ENCODE assay signal across 8 mouse cellular contexts in the genomic region with DNA sequence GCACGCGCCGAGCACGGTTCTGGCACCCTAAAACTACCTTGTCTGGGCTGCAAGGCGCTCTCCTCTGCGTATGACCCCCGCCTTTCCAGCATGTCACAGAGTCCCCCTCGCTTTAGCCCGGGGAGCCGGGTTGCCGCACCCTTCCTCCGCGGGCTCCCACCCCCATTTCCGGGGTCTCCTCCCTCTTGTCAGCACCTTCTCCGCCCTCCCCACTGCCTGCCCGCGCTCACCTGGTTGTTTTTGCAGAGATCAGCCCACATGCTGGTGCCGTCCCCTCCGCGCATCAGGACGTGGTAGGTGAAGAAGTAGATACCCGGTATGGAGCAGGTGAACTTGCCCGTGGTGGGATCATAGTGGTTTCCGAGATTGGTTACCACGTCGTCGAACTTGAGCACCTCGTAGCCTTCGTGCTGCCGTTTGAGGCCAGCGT. TPM values are rescaled to one million over a fixed set of nuclear protein-coding genes. Genes with fewer than 3 reads are reported as not detected.
A peak's percentile ranks its signal among the peaks of the same experiment; 100 is the strongest.
DNase-seq lines count a peak whose midpoint lies in the region; ATAC-seq lines count a peak whose summit lies in the region.
"Had no signal": no experiment of that assay in that cellular context is flagged by ENCODE, and none has a peak within 500 bp of the region (broad histone marks: within the 10 kb centered on the region; RNA-seq: fewer than 3 reads in every experiment).

No protein-coding gene starts in this region.

- H3K4me3 ChIP-seq in heart, embryonic 15.5 days, result peak overlapping the region; percentile 62
- H3K4me3 ChIP-seq in neural tube, embryonic 14.5 days (ENCODE audit: low read depth, low read length), result peak overlapping the region; percentile 45

- H3K27ac ChIP-seq in heart, embryonic 15.5 days, result no peak overlapping the region
- H3K27ac ChIP-seq in neural tube, embryonic 14.5 days (ENCODE audit: low read depth, low read length), result peak overlapping the region; percentile 48

- no peak; the same call in 1 of the 2 replicates for ATAC-seq in heart, embryonic 15.5 days (replicated peaks; ENCODE audit: insufficient number of reproducible peaks, insufficient read depth, low FRiP score, low read depth)
- ATAC-seq in neural tube, embryonic 14.5 days (ENCODE audit: low read depth), result peak; percentile 31; the same call in 1 of the 2 replicates

- peaks cover 30% of the 10 kb centered on the region for H3K4me1 ChIP-seq in heart, embryonic 15.5 days (replicated peaks)
- H3K4me1 ChIP-seq in neural tube, embryonic 14.5 days (ENCODE audit: control insufficient read depth, insufficient read depth, low read length), result 0 out of 2 replicates have a peak, but pooled peaks cover 3% of the 10 kb centered on the region

- H3K9ac ChIP-seq in heart, embryonic 15.5 days, result peak overlapping the region; percentile 52
- peak overlapping the region; percentile 52 for H3K9ac ChIP-seq in neural tube, embryonic 14.5 days (replicated peaks; ENCODE audit: low read depth, low read length)

- peak overlapping the region; percentile 100 for H3K4me2 ChIP-seq in heart, embryonic 15.5 days
- H3K4me2 ChIP-seq in neural tube, embryonic 14.5 days (ENCODE audit: low read depth, low read length), result peak overlapping the region; percentile 98

- 4% methylated on average over 31 of the region's 31 CpGs for WGBS in heart, embryonic 15.5 days
- 1% methylated on average over 31 of the region's 31 CpGs for WGBS in neural tube, embryonic 14.5 days

- H3K9me3 ChIP-seq in heart, embryonic 15.5 days (replicated peaks), result no peaks in the 10 kb centered on the region
- H3K9me3 ChIP-seq in neural tube, embryonic 14.5 days (ENCODE audit: control insufficient read depth, low read length), result no peaks in the 10 kb centered on the region

- H3K27me3 ChIP-seq in heart, embryonic 15.5 days, result peaks cover 32% of the 10 kb centered on the region
- peaks cover 31% of the 10 kb centered on the region; the same call in 1 of the 2 replicates for H3K27me3 ChIP-seq in neural tube, embryonic 14.5 days (ENCODE audit: control insufficient read depth, insufficient read depth, low read length)

- peak; percentile 17 for DNase-seq in left cerebral cortex, adult 18-20 months (ENCODE audit: low spot score in 2 of 2)
- no peak for DNase-seq in left cerebral cortex, adult 11 months (ENCODE audit: low spot score)
- DNase-seq in embryo, embryonic 10.5 days (ENCODE audit: low spot score), result peak; percentile 26
- DNase-seq in left cerebral cortex, adult 8-10 months (ENCODE audit: low spot score in 2 of 2), result peak; percentile 7 to 13
- no peak for DNase-seq in urinary bladder, postnatal 25 days (ENCODE audit: low spot score)

- H3K36me3 ChIP-seq in heart, embryonic 15.5 days, result no peaks in the 10 kb centered on the region
- H3K36me3 ChIP-seq in neural tube, embryonic 14.5 days (ENCODE audit: control insufficient read depth, insufficient read depth, low read length), result no peaks in the 10 kb centered on the region

RNA-seq across cellular contexts. Expression of a gene that starts 1.6 kb away (rescaled TPM):
- 100 to 1,000 TPM; 120 to 129 TPM for total RNA-seq in left cerebral cortex, adult 18-20 months (2021)
- 0.58 and 0.89 TPM in 2 replicates for polyA plus RNA-seq in heart, embryonic 15.5 days (2015; fragmentation: Nextera tagmentation; extraction: Ambion mirVana)
- total RNA-seq in left cerebral cortex, adult 8-10 months (2022), result 100 to 1,000 TPM in 2 of 4 experiments, 10 to 100 TPM in 2; 93.2 to 106 (median 99.1) TPM
- 3.8 and 6.4 TPM in 2 replicates for polyA plus RNA-seq in neural tube, embryonic 14.5 days (2014; fragmentation: Nextera tagmentation; extraction: Ambion mirVana)
- total RNA-seq: common myeloid progenitor, adult 5-6 weeks had no signal

Comparison
In these comparisons a context has a peak if more than half of its experiments do, and no peak if none do; other contexts are left out.
1. DNase-seq: peak in left cerebral cortex, adult 18-20 months (2 of 2), embryo, embryonic 10.5 days (single experiment) and left cerebral cortex, adult 8-10 months (2 of 2); none in left cerebral cortex, adult 11 months (single experiment) and urinary bladder, postnatal 25 days (single experiment).